Mouse (Mus musculus) heart, adult 11 months (tissue): ENCODE results near the gene Mcfd2.
"Not testable (repeated sequence)": the region's sequence is repeated elsewhere in the genome, so short reads cannot be mapped to it uniquely, and the experiment has no call there.

Experiments used
- DNase-seq: peaks from one replicate; pipeline ENCODE4 v3.0.0; 2022

The Mcfd2 gene

DNA sequence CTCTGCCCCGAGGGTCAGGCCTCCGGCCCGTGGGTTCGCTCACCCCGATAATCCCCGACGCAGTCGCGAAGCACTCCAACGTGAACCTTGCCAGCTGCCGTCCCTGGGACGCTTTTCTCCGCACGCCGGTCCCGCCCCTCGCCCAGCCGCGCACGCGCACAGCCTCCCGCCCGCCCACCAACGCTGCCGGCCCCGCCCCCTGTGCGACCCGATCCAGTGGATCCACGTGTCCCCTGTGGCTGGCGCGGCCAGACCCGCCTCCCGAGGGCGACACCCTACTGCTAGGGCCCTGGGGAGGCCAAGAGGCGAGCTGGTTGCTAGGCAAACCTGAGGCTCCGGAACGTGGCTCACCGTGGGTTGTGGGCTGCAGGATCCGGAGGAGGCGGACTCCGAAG is at the start of gene Mcfd2:
Gene Mcfd2 (minus strand): TSS at position 144 of the 395 bp plus-strand sequence.
- DNase-seq = peak; percentile 100

DNA sequence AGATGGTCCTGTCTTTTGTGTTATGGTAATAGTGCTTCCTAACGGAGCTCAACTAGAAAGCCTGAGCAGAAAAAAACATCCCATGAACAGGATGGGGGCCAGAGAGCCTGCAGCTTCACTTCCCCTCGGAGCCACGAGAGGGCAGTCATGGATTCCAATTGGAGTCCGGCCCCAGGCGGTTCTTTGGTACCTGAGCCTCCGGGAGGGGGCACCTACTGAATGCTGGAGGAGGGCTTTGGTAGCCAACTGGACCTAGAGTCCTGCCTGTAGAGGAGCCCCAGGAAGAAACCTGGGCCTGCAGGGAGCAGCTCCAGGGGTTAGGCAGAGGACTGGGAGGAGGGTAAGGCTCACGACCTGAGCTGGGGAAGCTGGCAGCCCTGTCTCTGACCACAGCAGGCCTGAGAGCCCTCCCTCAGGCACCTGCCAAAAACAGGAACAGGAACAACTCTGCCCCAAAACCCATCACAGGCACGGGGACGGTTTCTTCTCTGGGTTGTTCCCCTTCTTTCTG is 49.3 kb upstream of the Mcfd2 start:
- peak; percentile 99 for DNase-seq

DNA sequence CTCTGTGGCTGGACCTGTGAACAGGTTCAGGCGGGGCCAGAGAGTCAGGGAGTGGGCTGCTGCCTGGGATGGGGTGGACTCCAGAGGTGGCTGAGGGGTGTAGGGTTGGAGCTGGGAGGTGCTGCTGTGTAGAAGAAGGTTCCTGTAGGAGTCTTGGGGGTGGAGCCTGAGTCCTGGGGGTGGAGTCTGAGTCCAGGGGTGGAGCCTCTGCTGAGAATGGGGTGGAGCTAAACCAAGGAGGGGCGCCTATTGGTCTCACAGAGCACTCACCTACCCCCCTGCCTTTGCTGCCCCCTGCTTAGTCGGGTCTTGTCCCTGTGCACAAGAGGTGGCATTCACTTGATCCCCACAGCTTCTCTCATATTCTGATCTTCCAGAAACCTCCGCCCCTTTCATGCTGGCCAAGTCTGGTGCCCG is 48.8 kb upstream of the Mcfd2 start:
- DNase-seq = peak; percentile 97

DNA sequence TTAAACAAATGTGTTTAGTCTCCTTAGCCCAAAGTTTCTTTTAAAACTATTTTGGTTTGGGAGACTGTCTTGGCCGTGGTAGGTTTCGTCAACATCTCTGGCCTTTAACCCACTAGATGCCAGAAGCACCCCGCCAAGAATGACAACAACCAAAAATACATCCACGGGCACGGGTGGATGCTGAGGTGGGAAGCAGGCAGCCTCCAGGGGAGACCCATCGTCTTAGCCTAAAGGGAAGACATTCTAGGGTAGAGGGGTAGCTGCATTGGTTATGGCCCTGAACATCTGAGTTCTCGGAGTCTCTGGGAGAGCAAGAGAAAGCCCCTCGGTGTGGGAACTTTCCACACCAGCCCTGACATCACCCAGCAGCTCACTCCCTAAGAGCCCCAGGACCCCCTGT is 48.4 kb upstream of the Mcfd2 start:
- peak; percentile 94 for DNase-seq

DNA sequence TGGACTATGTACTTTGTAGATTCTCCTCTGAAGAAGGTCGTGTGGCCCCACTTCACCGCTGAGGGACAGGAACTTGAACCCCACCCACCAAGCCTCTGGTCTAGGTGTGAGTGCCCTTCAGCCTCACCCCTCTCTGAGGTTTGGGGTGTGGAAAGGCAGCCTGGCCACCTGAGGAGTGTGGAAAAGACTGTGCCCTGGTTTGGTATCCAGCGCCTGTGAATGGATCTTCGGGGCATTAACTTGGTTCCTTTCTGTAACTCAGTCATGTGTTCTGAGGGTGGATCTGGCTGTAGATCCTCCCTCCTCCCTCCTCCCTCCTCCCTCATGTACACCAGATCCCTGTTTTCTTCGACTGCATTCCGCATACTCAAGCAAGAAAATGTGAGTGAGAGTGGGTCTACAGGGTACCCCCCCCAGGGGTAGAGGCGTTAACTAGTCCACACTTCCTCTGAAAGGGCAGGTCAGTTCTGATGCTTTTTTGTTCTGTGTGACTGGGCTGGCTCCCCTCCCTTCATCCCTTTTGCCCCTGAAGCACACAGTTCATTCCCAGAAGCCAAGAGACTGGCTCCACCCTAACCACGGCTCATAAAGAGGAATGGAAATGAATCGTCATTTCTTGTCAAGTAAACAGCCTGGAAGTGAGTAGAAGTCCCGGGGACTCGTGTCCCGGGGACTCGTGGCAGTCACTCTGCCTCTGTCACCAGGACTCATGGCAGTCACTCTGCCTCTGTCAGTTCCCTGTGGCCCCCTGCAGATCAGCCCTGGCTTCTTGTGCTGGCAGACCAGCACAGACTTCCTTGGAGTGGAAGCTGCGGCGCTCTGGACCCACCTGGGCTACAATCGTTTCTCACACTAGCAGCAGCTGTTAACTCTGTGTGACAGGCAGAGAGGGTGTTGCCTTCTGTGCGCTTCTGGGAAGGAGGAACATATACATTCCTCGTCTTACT is 47.5 kb upstream of the Mcfd2 start:
- peak; percentile 95 for DNase-seq

DNA sequence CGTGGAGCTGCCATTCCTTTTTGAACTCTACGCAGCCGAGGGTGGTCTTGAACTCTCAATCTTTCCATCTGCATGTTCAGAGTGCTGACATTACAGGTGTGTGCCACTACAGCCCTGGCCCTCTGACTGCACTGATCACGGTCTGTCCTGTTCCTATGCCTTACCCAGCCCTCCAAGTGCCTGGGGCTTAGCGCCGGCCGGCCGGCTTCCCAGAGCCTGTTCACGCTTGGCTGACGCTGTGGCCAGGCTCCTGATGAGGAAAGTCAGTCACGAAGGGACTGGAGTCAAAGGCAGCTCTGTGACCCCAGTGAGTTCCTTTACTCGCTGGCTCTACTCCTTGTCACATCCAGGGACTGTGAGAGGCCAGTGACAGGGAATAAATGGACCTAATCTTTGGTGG is 46.6 kb upstream of the Mcfd2 start:
- peak; percentile 96 for DNase-seq

DNA sequence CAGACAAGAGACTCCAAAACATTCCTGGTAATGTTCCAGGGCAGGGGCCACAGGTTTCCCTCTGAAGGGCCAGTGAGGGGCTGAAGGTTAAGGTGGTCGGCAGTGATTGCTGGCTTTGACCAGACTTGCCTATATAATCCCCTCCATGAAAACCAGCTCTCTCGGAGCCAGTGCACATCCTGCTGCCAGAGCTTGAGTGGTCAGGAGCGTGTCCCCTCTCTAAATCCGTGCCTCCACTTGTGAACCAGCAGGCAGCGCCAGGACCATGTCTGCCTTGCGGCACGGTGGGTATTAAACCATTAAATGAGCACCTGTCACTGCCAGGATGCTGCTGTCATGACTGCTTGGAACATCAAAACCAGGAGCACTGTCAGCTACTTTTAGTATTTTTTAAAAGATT is 44.8 kb upstream of the Mcfd2 start:
- peak; percentile 90 for DNase-seq

DNA sequence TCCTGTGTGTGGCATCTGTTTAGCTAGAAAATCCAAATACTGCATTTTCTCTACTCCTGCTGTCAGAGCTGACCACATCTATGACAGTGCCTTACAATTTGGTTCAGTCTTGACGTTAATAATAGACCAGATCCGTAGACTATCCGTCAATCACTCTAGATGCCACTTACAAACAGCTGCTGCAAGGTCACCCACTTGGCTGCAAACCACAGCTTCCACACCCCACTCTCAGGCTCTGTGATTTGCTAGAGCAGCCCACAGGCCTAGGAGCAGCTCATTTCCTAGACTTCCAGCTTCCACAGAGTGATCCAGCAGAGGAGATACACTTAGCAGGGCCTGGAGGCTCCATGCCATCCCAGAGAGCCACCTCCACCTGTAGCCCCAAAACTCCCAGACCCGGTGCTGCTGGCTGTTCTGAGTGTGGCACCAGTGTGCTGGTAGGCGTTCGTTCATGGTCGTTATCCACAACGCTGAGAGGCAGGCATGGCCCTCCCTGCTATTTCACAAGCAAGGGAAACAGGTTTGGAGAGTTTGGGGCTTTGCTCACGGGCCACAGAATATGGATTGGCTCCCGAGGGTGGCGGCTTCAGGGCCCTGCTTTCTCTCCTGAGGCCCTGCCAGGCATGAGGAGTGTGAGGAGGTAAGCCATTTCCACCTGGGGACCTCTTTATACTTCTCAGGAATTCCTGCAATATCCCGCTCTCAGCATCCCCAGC is 43.5 kb upstream of the Mcfd2 start:
- peak; percentile 92 for DNase-seq

DNA sequence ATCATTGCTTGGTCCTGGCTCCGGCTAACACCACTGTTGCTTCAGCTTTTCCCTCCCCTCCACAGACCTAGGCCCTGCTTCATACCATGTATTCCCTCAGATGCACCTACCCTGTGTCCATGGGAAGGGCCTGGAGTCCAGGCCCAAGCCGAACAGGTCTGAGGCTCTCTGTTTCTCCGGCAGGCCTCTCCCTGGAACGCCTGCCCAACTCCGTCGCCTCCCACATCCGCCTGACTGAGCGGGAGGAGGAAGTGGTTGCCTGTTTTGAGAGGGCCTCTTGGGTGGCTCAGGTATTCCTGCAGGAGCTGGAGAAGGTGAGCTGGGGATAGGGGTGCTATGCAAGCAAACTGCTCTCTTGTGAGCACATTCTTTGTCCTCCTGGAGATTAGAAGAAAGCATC is 41.0 kb upstream of the Mcfd2 start:
- peak; percentile 94 for DNase-seq

DNA sequence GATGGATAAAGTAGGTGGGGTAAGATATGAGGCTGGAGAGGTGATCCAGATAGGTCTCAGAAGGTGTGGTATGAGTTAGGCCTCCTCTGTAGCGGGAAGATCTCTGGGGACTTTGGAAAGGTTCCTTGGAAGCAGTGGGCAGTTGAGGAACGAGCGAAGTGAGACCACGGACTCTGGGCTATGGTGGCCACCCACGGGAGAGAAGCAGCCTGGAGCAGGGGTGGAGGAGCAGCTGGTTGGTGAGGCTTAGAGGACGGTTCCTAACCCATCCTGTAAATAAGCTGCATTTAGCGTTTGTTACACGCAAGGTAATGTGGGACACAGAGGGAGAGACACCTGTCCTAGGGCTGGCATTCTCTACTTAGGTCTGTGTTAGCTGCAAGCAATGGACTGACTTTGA is 39.3 kb upstream of the Mcfd2 start:
- DNase-seq = peak; percentile 90

DNA sequence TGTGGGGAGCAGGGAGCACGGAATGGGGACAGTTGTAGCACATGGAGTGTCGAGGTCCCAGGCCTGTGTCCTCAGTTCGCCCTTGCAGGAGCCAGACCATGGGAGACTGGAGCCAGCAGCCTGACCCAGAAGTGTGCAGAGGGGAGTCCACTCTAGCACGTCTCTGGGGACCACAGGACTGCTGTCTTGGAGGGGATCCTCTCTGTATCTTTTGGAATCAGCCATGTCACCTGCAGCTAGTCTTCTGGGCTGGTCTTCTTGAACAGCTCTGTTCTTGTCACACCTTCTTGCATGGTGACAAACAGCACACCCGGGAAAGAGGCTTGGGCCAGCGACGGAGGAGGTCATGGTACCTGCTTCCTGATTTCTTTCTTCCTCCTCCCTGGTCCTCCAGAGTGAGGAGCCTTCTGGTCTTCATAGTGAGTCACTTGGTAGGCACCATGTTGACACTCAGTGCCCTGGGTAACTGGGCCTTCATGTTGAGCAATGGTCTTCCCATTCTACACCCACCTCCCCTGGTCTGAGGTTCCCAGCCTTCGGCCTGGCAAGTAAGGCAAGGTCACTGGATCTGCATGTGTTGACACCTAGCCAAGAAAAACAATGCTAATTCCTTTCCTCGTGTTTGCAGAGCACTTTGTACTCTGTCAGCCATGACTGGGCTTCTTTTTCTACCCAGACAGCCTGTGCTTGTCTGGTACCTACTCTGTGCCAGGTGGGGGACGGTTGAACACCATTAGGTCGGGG is 38.6 kb upstream of the Mcfd2 start:
- DNase-seq = peak; percentile 94

DNA sequence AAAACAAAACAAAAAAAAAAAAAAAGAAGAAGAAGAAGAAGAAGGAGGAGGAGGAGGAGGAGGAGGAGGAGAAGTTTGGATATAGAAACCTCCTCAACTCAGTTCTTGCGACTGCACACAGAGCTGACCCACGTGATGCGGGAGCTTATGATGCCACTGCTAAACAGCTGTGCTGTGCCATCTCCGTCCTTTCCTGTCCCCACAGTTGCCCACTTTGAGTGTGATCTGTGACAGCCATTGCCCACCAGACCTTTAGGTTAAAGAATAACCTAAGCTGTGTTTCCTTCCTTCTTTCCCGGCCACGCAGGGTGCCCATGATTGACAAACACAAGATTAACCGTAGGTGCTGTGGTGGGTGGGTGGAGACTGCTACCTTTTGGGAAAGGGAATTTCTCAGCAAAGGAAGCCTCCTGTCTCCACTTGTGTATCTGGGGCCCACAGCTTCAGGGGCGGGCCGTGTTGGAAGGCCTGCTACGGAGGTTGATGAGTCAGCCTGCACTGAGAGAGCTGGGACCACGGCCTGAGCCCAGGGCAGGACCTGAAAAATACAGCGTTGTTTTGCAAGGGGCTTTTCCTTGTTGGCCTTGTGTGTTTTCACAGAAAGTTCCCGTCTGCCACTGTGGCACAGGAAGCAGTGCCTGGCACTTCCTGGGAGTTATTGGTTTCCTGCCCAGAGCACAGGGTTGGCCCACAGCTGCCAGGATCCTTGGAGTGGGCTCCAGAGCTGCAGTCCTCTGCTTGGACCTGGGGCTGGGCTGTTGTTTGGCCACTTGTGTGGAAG is 36.5 kb upstream of the Mcfd2 start:
- peak; percentile 97 for DNase-seq

DNA sequence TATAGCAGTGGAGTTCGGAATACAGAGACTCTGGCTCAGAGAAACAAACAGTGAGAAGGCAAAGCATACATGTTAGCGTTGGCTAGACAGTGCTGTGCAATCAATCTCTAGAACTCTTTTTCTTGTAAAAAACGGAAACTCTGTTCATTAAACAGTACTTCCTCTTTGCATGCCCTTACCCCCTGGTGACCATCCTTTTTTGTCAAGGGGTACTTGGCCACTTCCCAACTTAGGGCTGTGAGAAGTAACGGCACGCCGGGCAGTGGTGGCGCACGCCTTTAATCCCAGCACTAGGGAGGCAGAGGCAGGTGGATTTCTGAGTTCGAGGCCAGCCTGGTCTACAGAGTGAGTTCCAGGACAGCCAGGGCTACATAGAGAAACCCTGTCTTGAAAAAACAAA is 35.9 kb upstream of the Mcfd2 start:
- DNase-seq = peak; percentile 93

DNA sequence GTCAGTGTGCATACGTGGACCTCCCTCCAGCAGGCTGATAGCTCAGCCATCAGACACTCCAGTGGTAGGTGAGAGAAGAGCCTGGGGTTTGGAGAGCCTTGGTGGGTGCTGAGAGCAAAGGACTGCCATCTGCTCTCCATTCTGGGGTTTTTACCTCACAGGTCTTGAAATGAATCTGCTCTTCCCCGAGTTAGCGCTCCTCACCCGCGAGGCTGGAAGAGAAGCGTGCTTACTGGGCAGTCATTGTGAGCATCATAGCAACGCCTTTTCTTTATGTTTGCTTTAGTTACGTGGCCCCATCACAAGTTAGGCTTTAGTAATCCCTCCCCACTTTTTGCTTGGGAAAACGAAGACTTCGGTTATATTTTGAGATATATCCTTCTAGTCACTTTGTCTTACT is 34.6 kb upstream of the Mcfd2 start:
- no peak for DNase-seq

DNA sequence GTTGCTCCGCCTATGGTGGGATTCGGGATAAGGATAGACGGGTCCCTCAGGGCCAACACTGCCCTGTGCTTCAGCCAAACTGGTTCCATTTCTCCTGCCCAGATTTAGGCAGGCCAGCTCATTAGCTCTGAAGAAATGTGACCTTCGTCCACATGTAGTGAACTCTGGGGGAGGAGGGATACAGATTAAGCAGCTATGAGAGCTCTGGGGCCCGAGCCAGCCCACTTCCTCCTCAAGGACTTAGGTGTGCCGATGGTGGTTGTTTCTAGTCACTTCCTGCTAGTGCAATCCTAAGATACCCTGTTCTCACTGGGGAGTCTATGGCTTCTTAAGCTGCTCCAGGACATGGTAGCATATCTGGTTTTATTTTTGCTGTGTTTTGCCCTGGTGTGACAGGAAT is 33.2 kb upstream of the Mcfd2 start:
- peak; percentile 93 for DNase-seq

DNA sequence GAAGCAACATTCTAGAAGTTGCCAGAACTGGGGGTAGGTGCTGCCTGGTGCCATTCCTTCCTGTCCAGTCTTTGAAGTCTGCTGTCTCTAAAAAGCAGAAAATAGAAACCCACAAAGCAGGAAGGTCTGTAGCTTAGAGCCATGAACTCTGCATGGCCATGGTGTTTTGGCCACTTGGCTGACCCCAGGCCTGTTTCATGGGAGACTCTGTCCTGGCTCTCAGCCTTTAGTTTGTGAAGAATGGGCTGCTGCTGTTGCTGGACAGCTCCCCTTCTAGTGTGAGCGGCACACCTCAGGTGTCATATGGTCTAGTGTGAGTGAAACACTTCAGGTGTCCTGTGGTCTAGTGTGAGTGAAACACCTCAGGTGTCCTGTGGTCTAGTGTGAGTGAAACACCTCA is 31.0 kb upstream of the Mcfd2 start:
- DNase-seq = not testable (repeated sequence)

DNA sequence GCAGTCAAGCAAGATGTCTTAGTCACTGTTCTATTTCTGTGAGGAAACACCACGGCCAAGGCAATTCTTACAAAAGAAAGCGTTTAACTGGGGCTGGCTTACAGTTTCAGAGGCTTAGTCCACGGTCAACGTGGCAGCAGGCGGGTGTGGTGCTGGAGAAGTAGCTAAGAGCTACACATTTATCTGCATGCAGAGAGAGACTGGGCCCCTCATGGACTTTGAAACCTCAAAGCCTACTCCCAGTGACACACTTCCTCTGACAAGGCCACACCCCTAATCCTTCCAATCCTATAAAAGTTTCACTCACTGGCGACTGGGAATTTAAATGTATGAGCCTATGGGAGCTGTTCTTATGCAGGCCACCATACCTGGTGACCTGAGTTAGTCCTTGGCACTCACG is 30.0 kb upstream of the Mcfd2 start:
- DNase-seq = no peak

DNA sequence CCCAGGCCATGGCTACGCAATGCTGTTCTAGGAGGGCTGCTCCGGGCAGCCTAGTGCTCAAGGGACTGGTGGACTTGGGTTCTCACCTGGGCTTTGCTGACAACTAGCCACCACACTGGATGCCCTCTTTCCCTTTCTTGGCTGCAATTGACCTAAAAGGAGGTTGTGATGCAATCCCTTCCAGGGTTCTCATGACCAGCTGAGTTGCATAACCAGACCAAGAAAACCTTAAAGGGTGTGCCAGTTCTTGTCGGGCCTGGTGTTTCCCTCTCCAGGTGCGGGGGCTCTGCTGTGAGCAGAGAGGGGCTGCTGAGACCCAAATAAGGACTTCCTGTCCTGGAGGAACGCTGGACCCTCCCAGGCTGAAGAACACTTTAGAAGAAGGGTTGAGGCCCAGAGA is 27.4 kb upstream of the Mcfd2 start:
- peak; percentile 89 for DNase-seq

DNA sequence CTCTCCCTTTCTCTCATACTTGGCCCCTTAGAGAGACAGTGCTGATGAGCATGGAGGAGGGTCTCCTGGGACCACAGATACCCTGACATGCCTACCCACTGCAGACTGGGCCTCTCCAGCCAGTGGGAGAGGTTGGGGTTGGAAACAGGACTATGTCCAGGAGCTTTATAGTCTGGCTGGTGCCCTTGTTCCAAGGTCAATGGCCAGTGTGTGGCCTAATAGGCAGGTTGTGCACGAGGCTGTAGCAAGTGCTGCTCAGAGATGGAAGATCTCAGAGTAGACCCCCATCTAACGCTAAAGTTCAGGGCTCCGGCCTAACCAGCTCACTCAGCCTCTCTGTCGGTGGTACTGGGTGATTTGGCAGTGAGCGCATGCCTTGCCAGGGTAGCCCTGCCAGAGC is 26.0 kb upstream of the Mcfd2 start:
- no peak for DNase-seq

DNA sequence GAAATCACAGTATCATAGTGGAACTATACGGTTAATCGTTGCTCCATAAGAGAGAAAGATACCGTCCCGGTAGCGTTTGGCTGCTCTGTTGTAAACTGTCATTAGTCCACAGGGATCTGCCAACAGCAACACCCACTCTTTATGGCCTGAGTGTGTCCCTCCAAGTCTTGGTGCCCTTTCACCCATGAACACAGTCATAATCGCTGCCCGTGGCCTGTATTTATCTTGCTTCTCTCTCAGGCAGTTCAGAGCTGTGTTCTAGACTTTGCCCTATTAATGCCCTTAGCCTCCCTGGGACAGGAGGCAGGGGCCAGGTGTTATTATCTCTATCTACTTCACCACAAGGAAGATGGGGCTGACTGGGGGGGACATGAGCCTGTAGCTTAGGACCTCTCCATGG is 25.3 kb upstream of the Mcfd2 start:
- no peak for DNase-seq

DNA sequence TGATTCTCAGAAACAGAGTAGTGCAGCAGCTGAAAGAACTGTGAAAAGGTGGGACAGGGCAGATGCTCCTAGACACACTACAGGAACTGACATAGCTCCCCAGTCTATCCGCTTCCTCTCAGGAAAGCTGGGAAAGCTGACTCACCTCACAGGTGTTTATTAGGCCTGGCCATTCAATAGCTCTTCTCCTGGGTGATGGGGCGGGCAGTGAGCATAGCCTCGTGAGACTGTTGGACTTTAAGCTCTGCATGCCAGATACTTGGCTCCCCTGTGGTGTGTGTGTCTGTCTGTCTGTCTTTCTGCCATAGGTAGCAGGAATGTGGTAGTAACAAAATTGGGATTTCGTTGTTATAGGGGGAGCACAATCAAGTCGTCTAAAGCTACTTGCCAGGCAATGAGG is 23.6 kb upstream of the Mcfd2 start:
- DNase-seq = no peak

DNA sequence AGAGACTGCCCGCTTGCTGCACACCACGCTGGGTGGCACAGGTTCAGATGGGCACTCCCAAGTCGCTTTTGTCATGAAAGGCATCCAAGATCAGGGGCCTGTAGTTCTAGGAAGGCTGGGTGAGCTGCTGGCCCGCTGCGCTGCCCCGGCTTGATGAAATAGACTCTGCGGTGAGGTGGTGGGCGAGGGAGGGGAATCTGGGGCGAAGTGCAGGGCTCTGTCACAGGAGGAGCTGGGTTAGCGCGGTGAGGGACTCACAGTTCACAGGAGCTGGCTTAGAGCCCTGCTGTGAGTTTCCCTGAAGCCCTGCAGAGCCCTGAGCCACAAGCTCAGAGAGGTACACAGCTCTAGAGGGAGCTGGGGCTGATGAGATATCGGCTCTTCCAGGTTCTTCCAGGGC is 22.4 kb upstream of the Mcfd2 start:
- peak; percentile 87 for DNase-seq
